Mouse (Mus musculus): Measurements from ENCODE around the gene Nhlh1.

- TF ChIP-seq SRF (IDR thresholded peaks at IDR 0.05; ENCODE audit: control insufficient read depth, insufficient read length, low read depth) (no peak), CEBPB (IDR thresholded peaks at IDR 0.05; ENCODE audit: insufficient read depth, poor library complexity, severe bottlenecking) (no peak), MYOG (IDR thresholded peaks at IDR 0.05; ENCODE audit: control insufficient read depth in 1 of 3, insufficient read depth in 1 of 3, insufficient read length in 2 of 3, low read depth in 2 of 3) (no peak)
Observed at GRCm38 (mm10) chr1:172060659-172061058, 3.3 kb upstream of the Nhlh1 start.

Measured in myocyte (in vitro differentiated cells).